Mouse (Mus musculus) thymus, postnatal 36 days (tissue): Measurements from ENCODE around the gene Rpl36a-ps1.

ENCODE experiments used
- DNase-seq, 2 experiments: peaks; one replicate each; pipeline ENCODE4 v3.0.0; 2022; ENCODE audit warnings: mixed read lengths in 2 of 2

Rpl36a-ps1 gene

DNA sequence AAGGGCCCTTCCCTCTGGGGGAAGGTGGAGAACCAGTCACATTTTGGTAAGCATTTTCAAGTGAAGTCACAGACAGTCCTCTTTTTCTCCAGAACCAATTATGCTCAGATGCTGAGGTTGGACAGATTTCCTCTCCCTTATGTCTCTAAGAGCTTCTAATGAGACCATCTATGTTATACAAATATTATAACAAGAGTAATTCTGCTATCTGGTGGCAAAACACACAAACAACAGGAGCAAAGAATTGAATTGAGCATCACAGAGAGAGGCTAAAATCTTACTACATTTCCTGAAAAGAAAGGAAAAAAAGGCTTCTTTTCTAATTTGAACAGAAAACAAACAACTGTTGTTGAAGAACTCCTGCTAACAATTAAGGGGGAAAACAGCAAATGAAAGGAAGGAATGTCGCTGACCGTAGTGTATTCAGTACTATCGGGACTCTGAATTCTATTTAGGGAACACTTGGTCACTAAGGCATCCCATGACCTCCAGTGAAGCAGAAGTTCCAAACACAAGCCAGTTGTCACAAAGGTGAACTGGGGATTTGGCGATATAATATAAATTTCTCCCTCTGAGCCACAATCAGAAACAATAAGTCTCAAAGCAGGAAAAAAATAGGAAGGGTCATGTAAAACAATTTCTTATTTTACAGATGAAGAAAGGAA, 42.4 kb downstream of the Rpl36a-ps1 start:
- DNase-seq, result no peak
